Mouse (Mus musculus) heart, postnatal 0 days (tissue): ENCODE results near the gene Tnks2. TPM values are rescaled to one million over a fixed set of nuclear protein-coding genes. Genes with fewer than 3 reads are reported as not detected.
"Not testable (repeated sequence)": the region's sequence is repeated elsewhere in the genome, so short reads cannot be mapped to it uniquely, and the experiment has no call there.

Experiments
- ATAC-seq: fragments of 200-750 bp; cut with Nextera tagmentation; 2 replicates; pipeline ENCODE4 v1.8.0; 2017; ENCODE audit warnings: low read depth, moderate number of reproducible peaks, moderate library complexity; ENCODE audit not compliant: insufficient read depth
- DNase-seq: peaks from one replicate; pipeline ENCODE4 v3.0.0-alpha.2; 2016; ENCODE audit warnings: low spot score
- H3K27ac ChIP-seq: fragments of 300-500 bp; sonication (generic); 2 replicates; pipeline ENCODE4 v1.5.1; 2014; ENCODE audit warnings: low read depth, mild to moderate bottlenecking
- H3K27me3 ChIP-seq: fragments of 300-500 bp; sonication (generic); 2 replicates; pipeline ENCODE4 v1.6.1; 2014; ENCODE audit warnings: low read length, mixed read lengths; ENCODE audit not compliant: control insufficient read depth, insufficient read depth
- H3K36me3 ChIP-seq: fragments of 300-500 bp; sonication (generic); replicated peaks from 2 replicates; pipeline ENCODE4 v1.6.1; 2014; ENCODE audit warnings: low read length, mixed read lengths; ENCODE audit not compliant: control insufficient read depth, insufficient read depth
- H3K4me1 ChIP-seq: fragments of 300-500 bp; sonication (generic); 2 replicates; pipeline ENCODE4 v1.6.1; 2014; ENCODE audit warnings: antibody characterized with exemption; ENCODE audit not compliant: control insufficient read depth, insufficient read depth
- H3K4me2 ChIP-seq: fragments of 300-500 bp; sonication (generic); 2 replicates; pipeline ENCODE4 v1.6.1; 2014; ENCODE audit warnings: low read depth, mild to moderate bottlenecking, low read length, moderate library complexity
- H3K4me3 ChIP-seq: fragments of 300-500 bp; sonication (generic); 2 replicates; pipeline ENCODE4 v1.5.1; 2014; ENCODE audit warnings: low read depth, low read length
- H3K9ac ChIP-seq: fragments of 300-500 bp; sonication (generic); replicated peaks from 2 replicates; pipeline ENCODE4 v1.6.1; 2014; ENCODE audit warnings: low read depth, low read length, mixed read lengths
- H3K9me3 ChIP-seq: fragments of 300-500 bp; sonication (generic); replicated peaks from 2 replicates; pipeline ENCODE4 v1.6.1; 2016; ENCODE audit warnings: low read length; ENCODE audit not compliant: control insufficient read depth
- CTCF ChIP-seq: IDR thresholded peaks from 2 replicates; pipeline ENCODE4 v1.5.1; 2016; ENCODE audit warnings: antibody characterized with exemption, control low read depth, low read depth
- EP300 ChIP-seq: IDR thresholded peaks from 2 replicates; pipeline ENCODE4 v1.6.1; 2016; ENCODE audit warnings: antibody characterized with exemption, low read depth
- WGBS: fragments of 180-500 bp; shearing (Covaris S2); extraction: QIAGEN DNeasy Blood & Tissue Kit; methylation state at CpG from one replicate; pipeline ENCODE4 v1.1.7; 2014; 5-methylcytosine and 5-hydroxymethylcytosine counted together
- polyA plus RNA-seq: library from polyadenylated mRNA; unstranded; fragments of >200 nt; fragmentation: Nextera tagmentation; extraction: Ambion mirVana; gene quantifications from 2 replicates; pipeline ENCODE4 v1.2.1, GENCODE M21; 2015
- total RNA-seq: library from RNA; depleted of rRNA; stranded (reverse); fragments of >200 nt; gene quantifications from 2 replicates; pipeline ENCODE4 v1.2.3, GENCODE M21; 2014; ENCODE audit warnings: low replicate concordance

Tnks2 gene
- total and polyA plus RNA-seq, 2 experiments from 2014 or later = 19.8 to 84.8 TPM

DNA sequence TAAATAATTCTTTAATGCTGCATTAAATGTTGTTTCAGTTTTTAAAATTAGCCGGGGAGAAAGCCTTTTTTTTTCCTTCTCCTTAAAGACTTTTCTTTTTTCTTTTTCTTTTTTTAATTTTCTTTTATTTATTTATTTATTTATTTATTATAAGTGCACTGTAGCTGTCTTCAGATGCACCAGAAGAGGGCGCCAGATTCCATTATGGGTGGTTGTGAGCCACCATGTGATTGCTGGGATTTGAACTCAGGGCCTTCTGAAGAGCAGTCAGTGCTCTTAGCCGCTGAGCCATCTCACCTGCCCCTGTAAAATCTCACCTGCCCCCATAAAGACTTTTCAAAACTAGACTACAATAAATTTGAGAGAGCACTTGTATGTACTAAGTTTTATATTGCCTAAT is 34.6 kb downstream of the Tnks2 start:
- H3K9ac ChIP-seq, H3K9me3 ChIP-seq, H3K4me1 ChIP-seq, DNase-seq, H3K4me3 ChIP-seq, ATAC-seq, H3K4me2 ChIP-seq, H3K27ac ChIP-seq, H3K27me3 ChIP-seq: not testable (repeated sequence)
- peaks cover 81% of the 10 kb centered on the region for H3K36me3 ChIP-seq
- 77% methylated on average over 3 of the region's 3 CpGs for WGBS
- peak; percentile 22; the same call in 1 of the 2 replicates for TF ChIP-seq CTCF

DNA sequence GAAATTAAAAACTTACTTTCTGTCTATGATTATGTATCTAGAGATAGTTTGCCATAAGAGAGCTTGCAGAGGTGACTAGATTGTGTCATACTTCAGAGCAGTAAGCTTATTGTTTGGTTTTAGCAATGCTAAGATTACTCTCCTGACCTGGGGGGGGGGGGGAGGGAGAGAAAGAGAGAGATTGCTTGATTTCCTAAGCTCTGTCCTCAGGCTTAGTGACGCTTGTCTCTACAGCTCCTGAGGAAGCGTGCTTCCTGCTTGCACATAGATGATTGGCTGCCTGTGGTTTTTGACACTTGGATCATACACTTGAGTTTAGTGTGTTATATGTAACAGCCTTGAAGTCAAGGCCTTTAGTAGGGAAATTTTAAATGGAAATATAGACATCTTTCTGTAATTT is 40.6 kb downstream of the Tnks2 start:
- no peak overlapping the region for H3K9ac ChIP-seq
- WGBS = 83% methylated on average over 2 of the region's 2 CpGs
- H3K36me3 ChIP-seq = peaks cover 81% of the 10 kb centered on the region

GRCm38 (mm10) chr19:36877329-36877728 is 43.3 kb downstream of the Tnks2 start:
- Histone ChIP-seq H3K9ac (no peak overlapping the region), H3K4me2 (no peak overlapping the region), H3K9me3 (no peaks in the 10 kb centered on the region), H3K27me3 (no peaks in the 10 kb centered on the region), H3K27ac (no peak overlapping the region), H3K4me1 (peaks cover 6% of the 10 kb centered on the region; the same call in 1 of the 2 replicates), H3K4me3 (no peak overlapping the region), H3K36me3 (peaks cover 89% of the 10 kb centered on the region)
- TF ChIP-seq CTCF (no peak), EP300 (no peak)
- no peak for DNase-seq
- no peak for ATAC-seq

More for the DNA sequence above, 40.6 kb downstream of the Tnks2 start:
- H3K4me2 ChIP-seq = no peak overlapping the region
- H3K27ac ChIP-seq = no peak overlapping the region
- ATAC-seq = no peak
- no peak for TF ChIP-seq CTCF
- no peak for TF ChIP-seq EP300
- no peaks in the 10 kb centered on the region for H3K9me3 ChIP-seq
- H3K4me3 ChIP-seq = no peak overlapping the region
- no peaks in the 10 kb centered on the region for H3K27me3 ChIP-seq
- DNase-seq = no peak
- peaks cover 6% of the 10 kb centered on the region; the same call in 1 of the 2 replicates for H3K4me1 ChIP-seq

DNA sequence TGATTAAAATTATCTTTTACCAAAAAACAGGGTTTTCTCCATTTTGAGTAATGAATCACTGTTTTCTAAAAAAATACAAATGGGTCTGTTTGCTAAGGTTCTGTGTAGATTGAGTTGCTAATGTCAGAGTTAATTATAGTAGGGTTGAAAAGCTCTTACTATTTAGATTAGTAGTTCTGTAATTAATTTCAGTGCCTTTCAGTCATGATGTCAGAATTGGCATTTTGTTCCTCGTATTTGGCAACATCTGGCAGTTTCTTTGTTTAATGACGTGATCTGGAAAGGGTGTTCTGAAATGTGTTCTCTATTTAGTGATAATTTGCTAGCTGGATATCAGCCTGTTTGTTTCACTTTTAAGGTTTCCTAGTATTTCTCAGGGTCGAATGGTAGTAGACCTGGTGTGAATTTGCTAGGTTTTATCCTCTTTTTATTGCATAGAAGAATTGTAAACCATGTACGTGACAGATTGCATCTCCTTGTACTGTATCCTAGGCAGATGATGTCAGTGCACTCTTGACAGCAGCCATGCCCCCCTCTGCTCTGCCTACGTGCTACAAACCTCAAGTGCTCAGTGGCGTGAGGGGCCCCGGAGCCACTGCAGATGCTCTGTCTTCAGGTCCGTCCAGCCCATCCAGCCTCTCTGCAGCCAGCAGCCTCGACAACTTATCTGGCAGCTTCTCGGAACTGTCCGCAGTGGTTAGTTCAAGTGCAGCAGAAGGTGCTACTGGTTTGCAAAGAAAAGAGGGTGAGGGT is 44.9 kb downstream of the Tnks2 start:
- no peaks in the 10 kb centered on the region for H3K27me3 ChIP-seq
- peak; percentile 42 for DNase-seq
- H3K27ac ChIP-seq = peak overlapping the region; percentile 36; the same call in 1 of the 2 replicates
- H3K4me1 ChIP-seq = peaks cover 6% of the 10 kb centered on the region; the same call in 1 of the 2 replicates
- peak; percentile 57 for ATAC-seq
- 0 out of 2 replicates have a peak overlapping the region, but pooled peaks have one; percentile 34 for H3K4me2 ChIP-seq
- peaks cover 89% of the 10 kb centered on the region for H3K36me3 ChIP-seq
- no peak overlapping the region for H3K4me3 ChIP-seq
- no peak overlapping the region for H3K9ac ChIP-seq
- no peak for TF ChIP-seq EP300
- TF ChIP-seq CTCF = no peak
- no peaks in the 10 kb centered on the region for H3K9me3 ChIP-seq
- 34% methylated on average over 11 of the region's 11 CpGs for WGBS

GRCm38 (mm10) chr19:36883119-36883518 is 49.1 kb downstream of the Tnks2 start:
- no peak for ATAC-seq
- Histone ChIP-seq H3K9ac (no peak overlapping the region), H3K27me3 (no peaks in the 10 kb centered on the region), H3K4me1 (peaks cover 6% of the 10 kb centered on the region; the same call in 1 of the 2 replicates), H3K4me2 (no peak overlapping the region), H3K4me3 (no peak overlapping the region), H3K36me3 (peaks cover 90% of the 10 kb centered on the region), H3K27ac (no peak overlapping the region), H3K9me3 (no peaks in the 10 kb centered on the region)
- no peak for DNase-seq
- TF ChIP-seq EP300 (no peak), CTCF (peak; percentile 12; the same call in 1 of the 2 replicates)
- 87% methylated on average over 6 of the region's 6 CpGs for WGBS

- no peak overlapping the region for H3K9ac ChIP-seq
- no peaks in the 10 kb centered on the region for H3K9me3 ChIP-seq
- no peaks in the 10 kb centered on the region for H3K4me1 ChIP-seq
- ATAC-seq = no peak
- no peak overlapping the region for H3K4me3 ChIP-seq
- H3K4me2 ChIP-seq = no peak overlapping the region
- no peak overlapping the region for H3K27ac ChIP-seq
- no peak for DNase-seq
- no peaks in the 10 kb centered on the region for H3K27me3 ChIP-seq
- 80% methylated on average over 2 of the region's 2 CpGs for WGBS
- H3K36me3 ChIP-seq = peaks cover 97% of the 10 kb centered on the region
- TF ChIP-seq EP300 = no peak
- peak; percentile 32 for TF ChIP-seq CTCF
Observed at GRCm38 (mm10) chr19:36886316-36886715, 52.3 kb downstream of the Tnks2 start.
